Mouse (Mus musculus) lung, adult 2 months (tissue): Measurements from ENCODE around the gene Shbg.

Experiments used
- CTCF ChIP-seq: fragments of 200-500 bp; IDR thresholded peaks from 2 replicates; pipeline ENCODE4 v1.5.1; 2011; ENCODE audit warnings: mild to moderate bottlenecking, low read length, control low read depth; ENCODE audit not compliant: insufficient read depth
- POLR2A ChIP-seq: fragments of 200-500 bp; IDR thresholded peaks from 2 replicates; pipeline ENCODE4 v1.6.1; 2011; ENCODE audit warnings: low read depth, mild to moderate bottlenecking, control low read depth, low read length, borderline replicate concordance; ENCODE audit errors: extremely low read depth

DNA sequence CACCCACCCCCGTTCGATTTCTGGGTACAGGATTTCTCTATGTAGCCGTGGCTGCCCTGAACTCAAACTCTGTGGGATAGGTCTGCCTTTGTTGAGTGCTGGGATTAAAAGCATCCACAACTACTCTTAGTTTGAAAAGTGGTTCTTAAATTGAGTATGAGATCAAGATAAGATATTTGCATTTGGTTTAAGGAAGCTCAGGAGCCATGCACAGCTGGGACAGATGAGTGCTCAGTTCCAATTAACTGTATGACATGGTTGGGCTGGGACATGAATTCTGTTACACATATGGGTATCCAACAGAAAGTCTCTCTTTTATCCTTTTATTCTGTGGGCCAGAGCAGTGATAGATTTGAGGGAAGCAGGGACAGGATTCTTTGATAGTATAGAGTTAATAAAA is 17.8 kb upstream of the Shbg start:
- TF ChIP-seq POLR2A (no peak), CTCF (no peak)
